Mouse (Mus musculus): ENCODE results near the gene Dnmt1. TPM values are rescaled to one million over a fixed set of nuclear protein-coding genes. Genes with fewer than 3 reads are reported as not detected.

Gene Dnmt1
- total and polyA plus RNA-seq, 2 experiments: 5.3 to 5.5 TPM

GRCm38 (mm10) chr9:20889185-20890141 is 70.2 kb downstream of the Dnmt1 start:
- Histone ChIP-seq H3K27me3 (ENCODE audit: control insufficient read depth, insufficient read depth, low read length) (no peaks in the 10 kb centered on the region), H3K4me1 (ENCODE audit: control insufficient read depth, insufficient read depth, low read length) (peaks cover 3% of the 10 kb centered on the region; the same call in 1 of the 2 replicates), H3K4me3 (ENCODE audit: insufficient read depth, low read depth, low read length) (no peak overlapping the region), H3K79me2 (ENCODE audit: control insufficient read depth, insufficient read depth, low read length) (peaks cover 6% of the 10 kb centered on the region; the same call in 1 of the 2 replicates), H3K27ac (replicated peaks; ENCODE audit: insufficient read depth, low read depth, low read length) (no peak overlapping the region), H3K36me3 (ENCODE audit: control insufficient read depth, insufficient read depth, low read length) (peaks cover 10% of the 10 kb centered on the region), H3K9ac (ENCODE audit: low read depth, low read length) (no peak overlapping the region)
- TF ChIP-seq POLR2A (IDR thresholded peaks at IDR 0.05; ENCODE audit: extremely low read depth, insufficient read depth, low read length) (no peak), CTCF (IDR thresholded peaks at IDR 0.05; ENCODE audit: low read depth, low read length) (no peak)
- WGBS: 80% methylated on average over 29 of the region's 29 CpGs
- DNase-seq (ENCODE audit: extremely low read depth, low read depth, low spot score): no peak

- Histone ChIP-seq H3K27ac (replicated peaks; ENCODE audit: insufficient read depth, low read depth, low read length) (peak overlapping the region; percentile 1; the same call in 1 of the 2 replicates), H3K4me3 (ENCODE audit: insufficient read depth, low read depth, low read length) (peak overlapping the region; percentile 63), H3K79me2 (ENCODE audit: control insufficient read depth, insufficient read depth, low read length) (peaks cover 6% of the 10 kb centered on the region; the same call in 1 of the 2 replicates), H3K4me1 (ENCODE audit: control insufficient read depth, insufficient read depth, low read length) (peaks cover 3% of the 10 kb centered on the region; the same call in 1 of the 2 replicates), H3K36me3 (ENCODE audit: control insufficient read depth, insufficient read depth, low read length) (peaks cover 10% of the 10 kb centered on the region), H3K9ac (ENCODE audit: low read depth, low read length) (peak overlapping the region; percentile 83), H3K27me3 (ENCODE audit: control insufficient read depth, insufficient read depth, low read length) (no peaks in the 10 kb centered on the region)
- no peak for DNase-seq (ENCODE audit: extremely low read depth, low read depth, low spot score)
- TF ChIP-seq POLR2A (IDR thresholded peaks at IDR 0.05; ENCODE audit: extremely low read depth, insufficient read depth, low read length) (no peak), CTCF (IDR thresholded peaks at IDR 0.05; ENCODE audit: low read depth, low read length) (no peak)
- WGBS: under 1% methylated on average over 30 of the region's 30 CpGs
These were observed 71.3 kb downstream of the Dnmt1 start for GRCm38 (mm10) chr9:20888386-20888765.

GRCm38 (mm10) chr9:20887704-20888385 is 71.8 kb downstream of the Dnmt1 start, which contains the start of gene Ppan:
Gene Ppan (plus strand): TSS chr9:20888175.
- TF ChIP-seq POLR2A (IDR thresholded peaks at IDR 0.05; ENCODE audit: extremely low read depth, insufficient read depth, low read length) (peak; percentile 79), CTCF (IDR thresholded peaks at IDR 0.05; ENCODE audit: low read depth, low read length) (no peak)
- DNase-seq (ENCODE audit: extremely low read depth, low read depth, low spot score): peak; percentile 91
- WGBS: under 1% methylated on average over 43 of the region's 43 CpGs

GRCm38 (mm10) chr9:20887191-20887590 is 72.5 kb downstream of the Dnmt1 start:
- Histone ChIP-seq H3K27ac (replicated peaks; ENCODE audit: insufficient read depth, low read depth, low read length) (no peak overlapping the region), H3K36me3 (ENCODE audit: control insufficient read depth, insufficient read depth, low read length) (peaks cover 10% of the 10 kb centered on the region), H3K79me2 (ENCODE audit: control insufficient read depth, insufficient read depth, low read length) (peaks cover 6% of the 10 kb centered on the region; the same call in 1 of the 2 replicates), H3K9ac (ENCODE audit: low read depth, low read length) (no peak overlapping the region), H3K4me1 (ENCODE audit: control insufficient read depth, insufficient read depth, low read length) (peaks cover 3% of the 10 kb centered on the region; the same call in 1 of the 2 replicates), H3K4me3 (ENCODE audit: insufficient read depth, low read depth, low read length) (no peak overlapping the region), H3K27me3 (ENCODE audit: control insufficient read depth, insufficient read depth, low read length) (no peaks in the 10 kb centered on the region)
- no peak for DNase-seq (ENCODE audit: extremely low read depth, low read depth, low spot score)
- 91% methylated on average over 6 of the region's 6 CpGs for WGBS
- TF ChIP-seq POLR2A (IDR thresholded peaks at IDR 0.05; ENCODE audit: extremely low read depth, insufficient read depth, low read length): no peak

More at GRCm38 (mm10) chr9:20887704-20888385, 71.8 kb downstream of the Dnmt1 start, which contains the start of gene Ppan:
- Histone ChIP-seq H3K36me3 (ENCODE audit: control insufficient read depth, insufficient read depth, low read length) (peaks cover 10% of the 10 kb centered on the region), H3K9ac (ENCODE audit: low read depth, low read length) (peak within 1 kb of the TSS; percentile 83), H3K27ac (replicated peaks; ENCODE audit: insufficient read depth, low read depth, low read length) (peak within 1 kb of the TSS; percentile 14), H3K27me3 (ENCODE audit: control insufficient read depth, insufficient read depth, low read length) (no peaks in the 10 kb centered on the region), H3K4me3 (ENCODE audit: insufficient read depth, low read depth, low read length) (peak within 1 kb of the TSS; percentile 63), H3K4me1 (ENCODE audit: control insufficient read depth, insufficient read depth, low read length) (peaks cover 3% of the 10 kb centered on the region; the same call in 1 of the 2 replicates), H3K79me2 (ENCODE audit: control insufficient read depth, insufficient read depth, low read length) (peaks cover 6% of the 10 kb centered on the region; the same call in 1 of the 2 replicates)

GRCm38 (mm10) chr9:20886563-20886962 is 73.1 kb downstream of the Dnmt1 start:
- DNase-seq (ENCODE audit: extremely low read depth, low read depth, low spot score): no peak
- H3K4me1 ChIP-seq (ENCODE audit: control insufficient read depth, insufficient read depth, low read length): peaks cover 3% of the 10 kb centered on the region; the same call in 1 of the 2 replicates
- no peak overlapping the region for H3K4me3 ChIP-seq (ENCODE audit: insufficient read depth, low read depth, low read length)
- H3K9ac ChIP-seq (ENCODE audit: low read depth, low read length): no peak overlapping the region
- 98% methylated on average over 2 of the region's 2 CpGs for WGBS
- TF ChIP-seq CTCF (IDR thresholded peaks at IDR 0.05; ENCODE audit: low read depth, low read length) (no peak), POLR2A (IDR thresholded peaks at IDR 0.05; ENCODE audit: extremely low read depth, insufficient read depth, low read length) (no peak)
- H3K36me3 ChIP-seq (ENCODE audit: control insufficient read depth, insufficient read depth, low read length): peaks cover 7% of the 10 kb centered on the region
- no peak overlapping the region for H3K27ac ChIP-seq (replicated peaks; ENCODE audit: insufficient read depth, low read depth, low read length)
- peaks cover 6% of the 10 kb centered on the region; the same call in 1 of the 2 replicates for H3K79me2 ChIP-seq (ENCODE audit: control insufficient read depth, insufficient read depth, low read length)
- no peaks in the 10 kb centered on the region for H3K27me3 ChIP-seq (ENCODE audit: control insufficient read depth, insufficient read depth, low read length)

All from liver, adult 2 months (tissue).